Mouse (Mus musculus): ENCODE results near the gene Cdh4.

- no peak for TF ChIP-seq POLR2A (IDR thresholded peaks at IDR 0.05; ENCODE audit: insufficient read length, low read depth)
- no peak for TF ChIP-seq TCF12 (IDR thresholded peaks at IDR 0.05; ENCODE audit: insufficient read depth, poor library complexity, severe bottlenecking)
- no peak for TF ChIP-seq USF1 (IDR thresholded peaks at IDR 0.05; ENCODE audit: low read depth)
- TF ChIP-seq MYOD1 (IDR thresholded peaks at IDR 0.05; ENCODE audit: control insufficient read depth in 1 of 3, insufficient read length in 2 of 3, low read depth in 2 of 3), result no peak
- TF ChIP-seq E2F4 (IDR thresholded peaks at IDR 0.05; ENCODE audit: insufficient read depth), result no peak
- TF ChIP-seq POLR2AphosphoS2 (IDR thresholded peaks at IDR 0.05; ENCODE audit: insufficient read length, low read depth), result no peak
- no peak for TF ChIP-seq REST (IDR thresholded peaks at IDR 0.05; ENCODE audit: insufficient read depth, insufficient read length)
These were observed 430.5 kb downstream of the Cdh4 start for GRCm38 (mm10) chr2:179872724-179873123.

All from myocyte (in vitro differentiated cells).